Mouse (Mus musculus) kidney, adult 2 months (tissue): ENCODE measurements around the gene Tbc1d7.

ENCODE experiments used
- CTCF ChIP-seq: fragments of 200-500 bp; conservative IDR thresholded peaks from 2 replicates; pipeline ENCODE4 v1.5.1; 2011; ENCODE audit warnings: low read depth, mild to moderate bottlenecking, control low read depth, low read length, moderate library complexity, mixed read lengths; ENCODE audit not compliant: insufficient read depth, insufficient read length
- POLR2A ChIP-seq: fragments of 200-500 bp; IDR thresholded peaks from one replicate; pipeline ENCODE4 v1.6.1; 2011; ENCODE audit warnings: low read depth, low read length, control low read depth

- TF ChIP-seq POLR2A, result no peak
- TF ChIP-seq CTCF, result peak; percentile 29; the same call in 1 of the 2 replicates
These were observed 25.9 kb upstream of the Tbc1d7 start for GRCm38 (mm10) chr13:43197187-43197586.
